Mouse (Mus musculus): Measurements from ENCODE around the gene Cdh8. TPM values are rescaled to one million over a fixed set of nuclear protein-coding genes. Genes with fewer than 3 reads are reported as not detected.
"Not testable (repeated sequence)": the region's sequence is repeated elsewhere in the genome, so short reads cannot be mapped to it uniquely, and the experiment has no call there.

The Cdh8 gene
- polyA plus RNA-seq, 1 experiment from 2014 or later: 2.0 TPM

GRCm38 (mm10) chr8:99267133-99267532, 149.1 kb downstream of the Cdh8 start:
- Histone ChIP-seq H3K27ac (no peak overlapping the region), H3K9me3 (no peaks in the 10 kb centered on the region), H3K9ac (no peak overlapping the region), H3K4me3 (replicated peaks) (no peak overlapping the region), H3K36me3 (no peaks in the 10 kb centered on the region), H3K27me3 (replicated peaks) (no peaks in the 10 kb centered on the region), H3K4me1 (no peaks in the 10 kb centered on the region), H3K4me2 (no peak overlapping the region)
- 72% methylated on average over 3 of the region's 3 CpGs for WGBS
- ATAC-seq (ENCODE audit: insufficient read depth, low FRiP score, low read depth): no peak

GRCm38 (mm10) chr8:99234372-99234771, 181.9 kb downstream of the Cdh8 start:
- no peaks in the 10 kb centered on the region for H3K27me3 ChIP-seq (replicated peaks)
- 70% methylated on average over 4 of the region's 4 CpGs for WGBS
- H3K36me3 ChIP-seq: no peaks in the 10 kb centered on the region
- no peak overlapping the region for H3K4me3 ChIP-seq (replicated peaks)
- H3K4me1 ChIP-seq: no peaks in the 10 kb centered on the region
- H3K9ac ChIP-seq: no peak overlapping the region
- H3K9me3 ChIP-seq: no peaks in the 10 kb centered on the region
- ATAC-seq (ENCODE audit: insufficient read depth, low FRiP score, low read depth): no peak
- H3K27ac ChIP-seq: no peak overlapping the region
- no peak overlapping the region for H3K4me2 ChIP-seq

GRCm38 (mm10) chr8:99223697-99224096, 192.6 kb downstream of the Cdh8 start:
- Histone ChIP-seq H3K4me3 (replicated peaks) (no peak overlapping the region), H3K27ac (no peak overlapping the region), H3K36me3 (no peaks in the 10 kb centered on the region), H3K9ac (no peak overlapping the region), H3K4me2 (no peak overlapping the region), H3K27me3 (replicated peaks) (no peaks in the 10 kb centered on the region), H3K4me1 (no peaks in the 10 kb centered on the region), H3K9me3 (no peaks in the 10 kb centered on the region)
- 51% methylated on average over 6 of the region's 6 CpGs for WGBS
- no peak for ATAC-seq (ENCODE audit: insufficient read depth, low FRiP score, low read depth)

GRCm38 (mm10) chr8:99205194-99205593, 211.1 kb downstream of the Cdh8 start:
- H3K4me3 ChIP-seq (replicated peaks): no peak overlapping the region
- no peak overlapping the region for H3K4me2 ChIP-seq
- no peaks in the 10 kb centered on the region for H3K36me3 ChIP-seq
- no peak overlapping the region for H3K9ac ChIP-seq
- H3K4me1 ChIP-seq: no peaks in the 10 kb centered on the region
- no peaks in the 10 kb centered on the region for H3K9me3 ChIP-seq
- no peak overlapping the region for H3K27ac ChIP-seq
- ATAC-seq (ENCODE audit: insufficient read depth, low FRiP score, low read depth): no peak
- H3K27me3 ChIP-seq (replicated peaks): no peaks in the 10 kb centered on the region
- 87% methylated on average over 7 of the region's 7 CpGs for WGBS

GRCm38 (mm10) chr8:99190643-99191042, 225.6 kb downstream of the Cdh8 start:
- no peaks in the 10 kb centered on the region for H3K36me3 ChIP-seq
- H3K4me1 ChIP-seq: no peaks in the 10 kb centered on the region
- no peaks in the 10 kb centered on the region for H3K27me3 ChIP-seq (replicated peaks)
- WGBS: 83% methylated on average over 2 of the region's 2 CpGs
- H3K4me2 ChIP-seq: no peak overlapping the region
- H3K9ac ChIP-seq: no peak overlapping the region
- no peak overlapping the region for H3K27ac ChIP-seq
- no peaks in the 10 kb centered on the region for H3K9me3 ChIP-seq
- no peak overlapping the region for H3K4me3 ChIP-seq (replicated peaks)
- no peak for ATAC-seq (ENCODE audit: insufficient read depth, low FRiP score, low read depth)

- no peak overlapping the region for H3K9ac ChIP-seq
- ATAC-seq (ENCODE audit: insufficient read depth, low FRiP score, low read depth): no peak
- 84% methylated on average over 5 of the region's 5 CpGs for WGBS
- H3K36me3 ChIP-seq: no peaks in the 10 kb centered on the region
- H3K4me2 ChIP-seq: no peak overlapping the region
- H3K27me3 ChIP-seq (replicated peaks): no peaks in the 10 kb centered on the region
- no peaks in the 10 kb centered on the region for H3K9me3 ChIP-seq
- H3K27ac ChIP-seq: no peak overlapping the region
- H3K4me1 ChIP-seq: no peaks in the 10 kb centered on the region
- no peak overlapping the region for H3K4me3 ChIP-seq (replicated peaks)
Observed at GRCm38 (mm10) chr8:99186879-99187278, 229.4 kb downstream of the Cdh8 start.

- no peak overlapping the region for H3K4me3 ChIP-seq (replicated peaks)
- no peak for ATAC-seq (ENCODE audit: insufficient read depth, low FRiP score, low read depth)
- H3K9ac ChIP-seq: no peak overlapping the region
- no peak overlapping the region for H3K27ac ChIP-seq
- no peaks in the 10 kb centered on the region for H3K9me3 ChIP-seq
- H3K4me2 ChIP-seq: no peak overlapping the region
- no peaks in the 10 kb centered on the region for H3K36me3 ChIP-seq
- H3K27me3 ChIP-seq (replicated peaks): no peaks in the 10 kb centered on the region
- no peaks in the 10 kb centered on the region for H3K4me1 ChIP-seq
Observed at GRCm38 (mm10) chr8:99184186-99184585, 232.1 kb downstream of the Cdh8 start.

GRCm38 (mm10) chr8:99166966-99167365, 249.3 kb downstream of the Cdh8 start:
- no peak for ATAC-seq (ENCODE audit: insufficient read depth, low FRiP score, low read depth)
- H3K4me3 ChIP-seq (replicated peaks): no peak overlapping the region
- H3K4me2 ChIP-seq: no peak overlapping the region
- H3K36me3 ChIP-seq: no peaks in the 10 kb centered on the region
- no peak overlapping the region for H3K9ac ChIP-seq
- no peaks in the 10 kb centered on the region for H3K27me3 ChIP-seq (replicated peaks)
- no peaks in the 10 kb centered on the region for H3K4me1 ChIP-seq
- 47% methylated on average over 3 of the region's 3 CpGs for WGBS
- H3K27ac ChIP-seq: no peak overlapping the region
- H3K9me3 ChIP-seq: no peaks in the 10 kb centered on the region

- no peak overlapping the region for H3K27ac ChIP-seq
- no peaks in the 10 kb centered on the region for H3K9me3 ChIP-seq
- no peaks in the 10 kb centered on the region for H3K36me3 ChIP-seq
- no peaks in the 10 kb centered on the region for H3K27me3 ChIP-seq (replicated peaks)
- H3K9ac ChIP-seq: no peak overlapping the region
- peak; percentile 53; the same call in 1 of the 2 replicates for ATAC-seq (ENCODE audit: insufficient read depth, low FRiP score, low read depth)
- 22% methylated on average over 4 of the region's 4 CpGs for WGBS
- H3K4me2 ChIP-seq: no peak overlapping the region
- H3K4me3 ChIP-seq (replicated peaks): no peak overlapping the region
- no peaks in the 10 kb centered on the region for H3K4me1 ChIP-seq
Observed at GRCm38 (mm10) chr8:99161633-99162032, 254.6 kb downstream of the Cdh8 start.

- Histone ChIP-seq H3K27ac (no peak overlapping the region), H3K27me3 (replicated peaks) (no peaks in the 10 kb centered on the region), H3K4me1 (no peaks in the 10 kb centered on the region), H3K9ac (no peak overlapping the region), H3K4me2 (no peak overlapping the region), H3K4me3 (replicated peaks) (no peak overlapping the region), H3K36me3 (no peaks in the 10 kb centered on the region), H3K9me3 (no peaks in the 10 kb centered on the region)
- 88% methylated on average over 6 of the region's 6 CpGs for WGBS
- ATAC-seq (ENCODE audit: insufficient read depth, low FRiP score, low read depth): no peak
Observed at GRCm38 (mm10) chr8:99145436-99145835, 270.8 kb downstream of the Cdh8 start.

GRCm38 (mm10) chr8:99144761-99145160, 271.5 kb downstream of the Cdh8 start:
- not testable (repeated sequence) for H3K9ac ChIP-seq; H3K4me1 ChIP-seq; H3K4me3 ChIP-seq (replicated peaks); H3K27me3 ChIP-seq (replicated peaks); ATAC-seq (ENCODE audit: insufficient read depth, low FRiP score, low read depth); H3K27ac ChIP-seq; H3K36me3 ChIP-seq; H3K4me2 ChIP-seq; H3K9me3 ChIP-seq
- 57% methylated on average over 1 of the region's 1 CpGs for whole genome bisulfite sequencing

GRCm38 (mm10) chr8:99098453-99098852, 317.8 kb downstream of the Cdh8 start:
- Histone ChIP-seq H3K4me1 (no peaks in the 10 kb centered on the region), H3K27ac (no peak overlapping the region), H3K27me3 (replicated peaks) (no peaks in the 10 kb centered on the region), H3K9ac (no peak overlapping the region), H3K4me3 (replicated peaks) (no peak overlapping the region), H3K9me3 (no peaks in the 10 kb centered on the region), H3K4me2 (no peak overlapping the region), H3K36me3 (no peaks in the 10 kb centered on the region)
- ATAC-seq (ENCODE audit: insufficient read depth, low FRiP score, low read depth): no peak
- 60% methylated on average over 2 of the region's 2 CpGs for WGBS

GRCm38 (mm10) chr8:99051344-99051743, 364.9 kb downstream of the Cdh8 start:
- Histone ChIP-seq H3K27me3 (replicated peaks) (no peaks in the 10 kb centered on the region), H3K36me3 (no peaks in the 10 kb centered on the region), H3K4me2 (no peak overlapping the region), H3K4me1 (no peaks in the 10 kb centered on the region), H3K4me3 (replicated peaks) (no peak overlapping the region), H3K9ac (no peak overlapping the region), H3K9me3 (no peaks in the 10 kb centered on the region), H3K27ac (no peak overlapping the region)
- no peak for ATAC-seq (ENCODE audit: insufficient read depth, low FRiP score, low read depth)
